Mouse (Mus musculus): ENCODE results near the gene Wdr63. TPM values are rescaled to one million over a fixed set of nuclear protein-coding genes. Genes with fewer than 3 reads are reported as not detected.
A peak's percentile ranks its signal among the peaks of the same experiment; 100 is the strongest.

The Wdr63 gene
- polyA plus RNA-seq, 1 experiment from 2014 or later, result not detected

DNA sequence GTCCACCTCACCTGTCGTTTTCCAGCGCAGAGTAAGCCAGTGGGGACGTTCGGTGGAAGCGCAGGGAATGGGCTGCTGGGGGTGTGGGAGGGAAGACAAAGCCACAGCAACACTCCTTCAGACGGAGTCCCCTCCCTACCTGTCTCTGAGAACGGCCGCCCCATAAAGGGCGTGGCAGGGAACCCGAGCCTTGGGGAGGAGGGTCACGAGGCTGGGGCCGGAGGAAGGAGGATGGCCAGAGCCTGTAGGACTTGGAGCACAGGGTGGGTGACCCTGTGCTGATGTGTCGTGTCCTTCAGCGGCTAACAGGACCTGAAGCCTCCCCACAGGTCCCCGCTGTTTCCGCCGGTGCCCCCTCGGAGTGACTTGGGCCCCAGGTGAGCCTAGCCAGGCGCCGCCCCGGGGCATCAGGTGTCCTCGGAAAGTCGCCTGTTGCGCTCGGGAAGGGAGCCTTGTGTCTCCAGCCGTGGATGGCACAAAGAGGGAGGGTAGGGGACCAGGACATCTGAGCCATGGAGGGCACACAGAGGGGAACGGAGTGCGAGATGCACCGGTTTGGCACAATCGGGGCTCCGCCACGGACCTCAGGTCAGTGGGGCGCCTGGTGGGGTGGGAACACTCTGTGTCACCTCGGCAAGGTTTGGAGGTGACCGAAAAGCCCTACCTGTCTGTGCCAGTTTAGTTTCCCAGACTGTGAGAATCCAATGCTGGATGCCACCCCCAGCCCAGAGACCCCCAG lies 9.5 kb upstream of the Wdr63 start, which contains the start of gene Mcoln3:
Gene Mcoln3 (plus strand): TSS at position 193 of the 739 bp plus-strand sequence.
- 11% methylated on average over 35 of the region's 35 CpGs for WGBS
- Histone ChIP-seq H3K27me3 (ENCODE audit: control insufficient read depth, insufficient read depth, low read length) (0 out of 2 replicates have a peak, but pooled peaks cover 7% of the 10 kb centered on the region), H3K4me1 (ENCODE audit: control insufficient read depth, insufficient read depth, low read length) (0 out of 2 replicates have a peak, but pooled peaks cover 4% of the 10 kb centered on the region), H3K9me3 (ENCODE audit: control insufficient read depth, low read depth, low read length) (no peaks in the 10 kb centered on the region), H3K36me3 (ENCODE audit: control insufficient read depth, insufficient read depth, low read length) (no peaks in the 10 kb centered on the region), H3K27ac (ENCODE audit: low read length) (no peak within 1 kb of the TSS), H3K9ac (replicated peaks; ENCODE audit: low read depth, low read length) (no peak within 1 kb of the TSS), H3K4me2 (replicated peaks; ENCODE audit: low read depth, low read length) (peak within 1 kb of the TSS; percentile 42), H3K4me3 (ENCODE audit: low read depth, low read length) (peak within 1 kb of the TSS; percentile 20)
- peak; percentile 62 for ATAC-seq (ENCODE audit: insufficient number of reproducible peaks, insufficient read depth, low FRiP score, low read depth)

DNA sequence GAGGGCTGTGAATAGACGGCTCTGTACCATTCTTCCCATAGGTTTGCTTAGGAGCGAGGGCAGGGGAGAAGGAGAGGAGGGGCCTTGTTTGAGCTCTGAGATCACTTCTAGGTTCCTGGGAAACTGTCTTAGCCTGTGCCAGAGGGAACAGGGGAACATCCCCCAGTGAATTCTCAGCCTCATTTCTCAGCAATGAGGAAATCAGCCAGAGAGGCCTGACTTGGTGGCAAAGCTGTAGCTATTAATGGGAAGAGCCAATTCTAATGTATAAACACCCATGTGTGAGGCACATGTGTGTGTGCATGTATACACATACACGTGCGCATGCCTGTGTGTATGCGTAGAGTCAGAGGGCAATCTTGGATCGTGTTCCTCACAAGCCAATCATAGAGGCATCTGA lies 3.0 kb upstream of the Wdr63 start:
- Histone ChIP-seq H3K27me3 (ENCODE audit: control insufficient read depth, insufficient read depth, low read length) (no peaks in the 10 kb centered on the region), H3K4me1 (ENCODE audit: control insufficient read depth, insufficient read depth, low read length) (no peaks in the 10 kb centered on the region), H3K9ac (replicated peaks; ENCODE audit: low read depth, low read length) (no peak overlapping the region), H3K27ac (ENCODE audit: low read length) (no peak overlapping the region), H3K36me3 (ENCODE audit: control insufficient read depth, insufficient read depth, low read length) (no peaks in the 10 kb centered on the region), H3K4me2 (replicated peaks; ENCODE audit: low read depth, low read length) (no peak overlapping the region), H3K9me3 (ENCODE audit: control insufficient read depth, low read depth, low read length) (no peaks in the 10 kb centered on the region), H3K4me3 (ENCODE audit: low read depth, low read length) (no peak overlapping the region)
- 64% methylated on average over 6 of the region's 6 CpGs for WGBS
- no peak for ATAC-seq (ENCODE audit: insufficient number of reproducible peaks, insufficient read depth, low FRiP score, low read depth)

DNA sequence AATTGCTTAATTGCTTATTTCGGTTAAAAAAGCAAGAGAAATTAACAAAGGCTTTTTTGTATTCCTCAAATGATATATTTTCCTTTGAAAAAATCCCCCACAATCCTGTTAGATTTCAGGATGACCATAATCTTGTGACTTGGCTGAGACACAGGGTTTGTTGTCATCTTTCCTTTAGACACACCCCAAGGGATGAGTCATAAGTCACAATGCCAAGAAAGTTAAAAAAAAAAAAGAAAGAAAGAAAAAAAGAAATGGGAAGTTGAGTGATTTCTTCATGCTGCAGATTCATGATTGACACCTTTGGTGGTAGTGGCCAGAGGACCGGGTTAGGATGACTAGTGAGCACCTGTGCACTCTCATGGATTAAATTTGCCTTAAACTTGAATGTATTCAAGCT lies 2.4 kb upstream of the Wdr63 start:
- H3K27ac ChIP-seq (ENCODE audit: low read length), result no peak overlapping the region
- H3K4me2 ChIP-seq (replicated peaks; ENCODE audit: low read depth, low read length), result no peak overlapping the region
- no peaks in the 10 kb centered on the region for H3K4me1 ChIP-seq (ENCODE audit: control insufficient read depth, insufficient read depth, low read length)
- H3K36me3 ChIP-seq (ENCODE audit: control insufficient read depth, insufficient read depth, low read length), result no peaks in the 10 kb centered on the region
- H3K27me3 ChIP-seq (ENCODE audit: control insufficient read depth, insufficient read depth, low read length), result no peaks in the 10 kb centered on the region
- H3K9me3 ChIP-seq (ENCODE audit: control insufficient read depth, low read depth, low read length), result no peaks in the 10 kb centered on the region
- H3K9ac ChIP-seq (replicated peaks; ENCODE audit: low read depth, low read length), result no peak overlapping the region
- no peak for ATAC-seq (ENCODE audit: insufficient number of reproducible peaks, insufficient read depth, low FRiP score, low read depth)
- no peak overlapping the region for H3K4me3 ChIP-seq (ENCODE audit: low read depth, low read length)
- 72% methylated on average over 2 of the region's 2 CpGs for WGBS

DNA sequence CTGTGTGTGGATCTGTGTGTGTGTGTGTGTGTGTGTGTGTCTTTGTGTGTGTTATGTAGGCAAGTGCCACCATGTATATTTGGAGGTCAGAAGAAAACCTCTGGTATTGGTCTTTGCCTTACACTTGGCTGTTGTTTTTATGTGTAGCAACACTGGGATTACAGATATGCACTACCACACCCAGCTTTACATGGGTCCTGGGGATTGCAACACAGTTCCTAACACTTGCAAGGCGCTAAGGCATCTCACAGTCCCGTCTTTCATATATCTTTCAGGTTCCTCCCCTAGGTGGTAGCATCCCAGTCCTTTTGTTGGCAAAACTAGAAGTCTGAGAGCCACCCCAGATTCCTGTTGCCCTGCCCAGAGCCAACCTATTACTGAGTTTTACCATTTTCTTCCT lies 1.0 kb upstream of the Wdr63 start:
- ATAC-seq (ENCODE audit: insufficient number of reproducible peaks, insufficient read depth, low FRiP score, low read depth), result no peak
- no peak overlapping the region for H3K27ac ChIP-seq (ENCODE audit: low read length)

DNA sequence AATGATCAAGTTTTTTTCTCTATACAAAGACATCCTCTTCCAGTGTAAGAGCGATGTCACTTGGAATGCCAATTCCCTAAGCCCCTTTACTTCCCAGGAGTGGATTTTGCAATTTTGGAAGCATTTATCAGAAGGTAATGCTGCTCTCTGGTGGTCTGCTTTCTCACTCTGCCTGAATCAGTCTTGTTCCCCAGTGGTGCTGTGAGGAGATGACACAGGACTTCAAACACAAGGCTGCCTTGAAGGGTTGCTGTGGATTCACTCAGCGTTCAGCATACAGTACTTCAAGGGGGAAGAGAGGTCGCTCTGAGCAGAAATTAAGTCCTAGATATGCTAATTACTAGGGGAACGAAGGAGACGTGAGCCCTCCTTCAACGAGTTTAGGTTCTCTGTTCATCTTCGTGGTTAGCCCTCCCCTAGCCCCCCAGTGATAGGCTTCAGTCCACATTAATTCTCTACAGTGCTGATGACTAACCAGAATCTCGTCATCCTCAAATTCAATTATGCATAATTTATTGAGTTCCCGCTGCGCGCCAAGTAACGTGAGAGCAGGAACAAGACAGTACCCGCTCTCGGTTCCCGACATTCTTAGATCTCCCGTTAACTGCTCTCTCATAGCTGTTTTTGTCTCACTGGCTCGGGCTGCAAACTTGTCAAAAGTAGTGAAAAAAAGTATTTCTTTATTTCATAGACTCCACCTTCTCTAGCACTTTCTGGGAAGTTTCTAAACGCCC lies 647 bp downstream of the Wdr63 start:
- H3K36me3 ChIP-seq (ENCODE audit: control insufficient read depth, insufficient read depth, low read length), result no peaks in the 10 kb centered on the region
- no peaks in the 10 kb centered on the region for H3K9me3 ChIP-seq (ENCODE audit: control insufficient read depth, low read depth, low read length)
- no peaks in the 10 kb centered on the region for H3K4me1 ChIP-seq (ENCODE audit: control insufficient read depth, insufficient read depth, low read length)
- H3K27ac ChIP-seq (ENCODE audit: low read length), result no peak overlapping the region
- peak overlapping the region; percentile 27 for H3K4me3 ChIP-seq (ENCODE audit: low read depth, low read length)
- no peak overlapping the region for H3K9ac ChIP-seq (replicated peaks; ENCODE audit: low read depth, low read length)
- peak; percentile 14; the same call in 1 of the 2 replicates for ATAC-seq (ENCODE audit: insufficient number of reproducible peaks, insufficient read depth, low FRiP score, low read depth)
- 4% methylated on average over 18 of the region's 18 CpGs for WGBS
- no peaks in the 10 kb centered on the region for H3K27me3 ChIP-seq (ENCODE audit: control insufficient read depth, insufficient read depth, low read length)
- H3K4me2 ChIP-seq (replicated peaks; ENCODE audit: low read depth, low read length), result peak overlapping the region; percentile 46

More for the DNA sequence above, 1.0 kb upstream of the Wdr63 start:
- Histone ChIP-seq H3K4me1 (ENCODE audit: control insufficient read depth, insufficient read depth, low read length) (no peaks in the 10 kb centered on the region), H3K9me3 (ENCODE audit: control insufficient read depth, low read depth, low read length) (no peaks in the 10 kb centered on the region), H3K9ac (replicated peaks; ENCODE audit: low read depth, low read length) (no peak overlapping the region), H3K27me3 (ENCODE audit: control insufficient read depth, insufficient read depth, low read length) (no peaks in the 10 kb centered on the region), H3K36me3 (ENCODE audit: control insufficient read depth, insufficient read depth, low read length) (no peaks in the 10 kb centered on the region), H3K4me2 (replicated peaks; ENCODE audit: low read depth, low read length) (no peak overlapping the region), H3K4me3 (ENCODE audit: low read depth, low read length) (no peak overlapping the region)
- 61% methylated on average over 2 of the region's 2 CpGs for WGBS

DNA sequence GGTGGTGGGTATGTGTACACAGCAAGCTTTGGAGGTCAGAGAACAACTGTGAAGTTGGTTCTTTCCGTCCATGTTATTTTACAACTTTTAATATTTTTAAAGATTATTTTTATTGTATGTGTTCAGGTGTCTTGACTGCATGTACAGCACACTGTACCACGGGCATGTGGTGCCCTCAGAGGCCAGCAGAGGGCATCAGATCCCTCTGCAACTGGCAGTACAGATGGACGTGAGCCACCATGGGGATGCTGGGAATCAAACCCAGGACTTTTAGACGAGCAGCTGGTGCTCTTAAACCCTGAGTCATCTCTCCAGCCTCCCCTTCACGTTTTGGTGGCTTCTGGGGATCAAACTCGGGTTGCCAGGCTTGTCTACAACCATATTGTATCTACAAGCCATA lies 5.9 kb downstream of the Wdr63 start:
- H3K4me3 ChIP-seq (ENCODE audit: low read depth, low read length), result no peak overlapping the region
- WGBS, result 58% methylated on average over 6 of the region's 6 CpGs
- ATAC-seq (ENCODE audit: insufficient number of reproducible peaks, insufficient read depth, low FRiP score, low read depth), result no peak
- H3K9me3 ChIP-seq (ENCODE audit: control insufficient read depth, low read depth, low read length), result no peaks in the 10 kb centered on the region
- H3K4me2 ChIP-seq (replicated peaks; ENCODE audit: low read depth, low read length), result no peak overlapping the region
- no peaks in the 10 kb centered on the region for H3K4me1 ChIP-seq (ENCODE audit: control insufficient read depth, insufficient read depth, low read length)
- H3K27ac ChIP-seq (ENCODE audit: low read length), result no peak overlapping the region
- H3K27me3 ChIP-seq (ENCODE audit: control insufficient read depth, insufficient read depth, low read length), result no peaks in the 10 kb centered on the region
- H3K36me3 ChIP-seq (ENCODE audit: control insufficient read depth, insufficient read depth, low read length), result no peaks in the 10 kb centered on the region
- H3K9ac ChIP-seq (replicated peaks; ENCODE audit: low read depth, low read length), result no peak overlapping the region

DNA sequence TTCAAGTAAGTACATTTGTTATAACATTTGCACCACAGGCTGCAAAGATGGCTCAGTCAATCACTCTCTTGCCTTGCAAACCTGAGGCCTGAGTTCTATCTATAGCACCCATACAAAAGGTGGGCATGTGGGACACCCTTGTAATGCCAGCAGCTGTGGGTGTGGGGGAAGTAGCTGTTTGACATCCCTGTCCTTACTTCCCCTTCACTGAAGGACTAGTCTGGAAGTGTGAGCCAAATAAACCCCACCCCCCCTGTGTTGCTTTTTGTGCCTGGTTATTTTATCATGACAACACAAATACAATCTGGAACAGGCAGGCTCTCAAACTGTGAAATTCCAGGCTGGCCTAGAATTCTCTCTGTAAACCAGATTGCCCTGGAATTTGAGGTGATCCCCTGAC lies 8.0 kb downstream of the Wdr63 start:
- H3K27me3 ChIP-seq (ENCODE audit: control insufficient read depth, insufficient read depth, low read length), result no peaks in the 10 kb centered on the region
- H3K9me3 ChIP-seq (ENCODE audit: control insufficient read depth, low read depth, low read length), result no peaks in the 10 kb centered on the region
- H3K36me3 ChIP-seq (ENCODE audit: control insufficient read depth, insufficient read depth, low read length), result no peaks in the 10 kb centered on the region
- no peak overlapping the region for H3K27ac ChIP-seq (ENCODE audit: low read length)
- no peak overlapping the region for H3K9ac ChIP-seq (replicated peaks; ENCODE audit: low read depth, low read length)
- ATAC-seq (ENCODE audit: insufficient number of reproducible peaks, insufficient read depth, low FRiP score, low read depth), result no peak
- no peak overlapping the region for H3K4me2 ChIP-seq (replicated peaks; ENCODE audit: low read depth, low read length)
- H3K4me1 ChIP-seq (ENCODE audit: control insufficient read depth, insufficient read depth, low read length), result no peaks in the 10 kb centered on the region
- no peak overlapping the region for H3K4me3 ChIP-seq (ENCODE audit: low read depth, low read length)

DNA sequence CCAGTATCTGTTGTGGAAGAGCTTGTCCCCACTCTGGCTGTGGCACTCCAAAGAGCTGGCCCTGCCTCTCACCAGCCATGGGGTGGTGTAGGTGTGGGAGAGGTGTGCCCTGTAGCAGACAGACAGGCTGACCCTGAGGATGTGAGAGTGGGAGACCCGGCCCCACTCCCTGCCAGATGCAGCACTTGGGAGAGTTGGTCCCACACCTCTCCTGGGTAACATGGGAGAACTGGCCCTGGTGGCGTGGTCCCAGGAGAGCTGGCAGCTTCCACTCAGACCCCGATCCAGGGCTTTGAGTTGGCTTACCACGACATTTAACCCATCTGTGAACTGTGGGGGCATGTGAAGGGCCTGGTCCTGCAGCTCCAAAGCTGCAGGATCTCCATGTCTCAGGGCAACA lies 10.1 kb downstream of the Wdr63 start:
- H3K9ac ChIP-seq (replicated peaks; ENCODE audit: low read depth, low read length), result no peak overlapping the region
- no peaks in the 10 kb centered on the region for H3K36me3 ChIP-seq (ENCODE audit: control insufficient read depth, insufficient read depth, low read length)
- 86% methylated on average over 4 of the region's 4 CpGs for WGBS
- no peak overlapping the region for H3K27ac ChIP-seq (ENCODE audit: low read length)
- no peak overlapping the region for H3K4me2 ChIP-seq (replicated peaks; ENCODE audit: low read depth, low read length)
- H3K9me3 ChIP-seq (ENCODE audit: control insufficient read depth, low read depth, low read length), result no peaks in the 10 kb centered on the region
- no peaks in the 10 kb centered on the region for H3K27me3 ChIP-seq (ENCODE audit: control insufficient read depth, insufficient read depth, low read length)
- ATAC-seq (ENCODE audit: insufficient number of reproducible peaks, insufficient read depth, low FRiP score, low read depth), result no peak
- H3K4me3 ChIP-seq (ENCODE audit: low read depth, low read length), result no peak overlapping the region
- H3K4me1 ChIP-seq (ENCODE audit: control insufficient read depth, insufficient read depth, low read length), result no peaks in the 10 kb centered on the region

All from stomach, embryonic 14.5 days (tissue).